Mouse (Mus musculus) spleen, adult 18-20 months (tissue): ENCODE results near the gene Fgd6.

ENCODE experiments used
- DNase-seq, 2 experiments: peaks; one replicate each; pipeline ENCODE4 v3.0.0; 2022; ENCODE audit warnings: mixed read lengths in 2 of 2

The Fgd6 gene

DNA sequence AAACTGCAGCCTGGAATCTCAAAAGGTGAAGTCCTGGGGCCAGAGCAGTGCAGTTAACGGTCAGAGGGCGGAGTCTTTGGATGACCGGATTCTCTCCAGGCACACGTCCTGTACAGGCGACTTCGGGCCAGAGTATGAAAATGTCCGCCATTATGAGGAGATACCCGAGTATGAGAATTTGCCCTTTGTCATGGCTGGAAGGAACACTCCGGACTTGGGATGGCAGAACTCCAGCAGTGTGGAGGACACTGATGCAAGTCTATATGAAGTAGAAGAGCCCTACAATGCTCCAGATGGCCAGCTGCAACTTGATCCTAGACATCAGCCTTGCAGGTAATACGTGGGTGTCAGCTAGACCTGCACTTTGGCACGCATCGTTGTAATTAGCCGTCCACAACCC is 9.5 kb downstream of the Fgd6 start:
- no peak for DNase-seq

GRCm38 (mm10) chr10:94047024-94047423 is 11.2 kb downstream of the Fgd6 start:
- DNase-seq, result no peak

DNA sequence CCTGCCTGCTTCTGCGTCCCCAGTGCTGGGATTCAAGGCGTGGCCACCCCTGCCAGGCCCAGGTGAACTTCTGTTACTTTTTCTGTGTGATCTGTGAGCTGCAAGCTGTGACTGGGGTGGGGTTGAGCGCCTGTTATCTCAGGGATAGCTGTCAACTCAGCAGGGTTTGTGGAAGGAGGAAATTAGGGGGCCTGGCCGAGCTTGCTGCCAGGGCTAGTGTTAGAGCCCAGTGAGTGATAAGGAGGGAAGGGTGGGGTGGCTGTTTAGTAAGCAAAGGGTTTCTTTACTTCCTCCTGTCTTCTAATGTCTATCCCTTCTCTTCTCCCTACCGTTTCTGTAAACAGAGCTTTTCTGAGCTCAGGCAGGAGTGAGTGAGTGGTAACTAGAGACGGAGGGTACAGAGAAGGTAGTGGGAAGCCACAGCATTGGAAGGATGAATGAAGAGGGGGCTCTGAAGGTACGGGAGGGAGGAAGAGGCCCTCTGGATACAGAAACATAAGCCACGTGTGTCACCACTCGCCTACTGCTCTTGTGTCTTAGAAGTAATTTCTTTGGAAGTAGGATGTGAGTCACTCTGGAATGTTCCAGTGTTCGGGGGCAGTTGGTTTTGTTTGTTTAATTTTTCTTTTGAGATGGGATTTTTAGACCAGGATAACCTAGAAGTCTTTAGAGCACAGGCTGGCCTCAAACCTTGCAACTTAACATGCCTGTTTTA is 12.2 kb downstream of the Fgd6 start:
- DNase-seq, result no peak

DNA sequence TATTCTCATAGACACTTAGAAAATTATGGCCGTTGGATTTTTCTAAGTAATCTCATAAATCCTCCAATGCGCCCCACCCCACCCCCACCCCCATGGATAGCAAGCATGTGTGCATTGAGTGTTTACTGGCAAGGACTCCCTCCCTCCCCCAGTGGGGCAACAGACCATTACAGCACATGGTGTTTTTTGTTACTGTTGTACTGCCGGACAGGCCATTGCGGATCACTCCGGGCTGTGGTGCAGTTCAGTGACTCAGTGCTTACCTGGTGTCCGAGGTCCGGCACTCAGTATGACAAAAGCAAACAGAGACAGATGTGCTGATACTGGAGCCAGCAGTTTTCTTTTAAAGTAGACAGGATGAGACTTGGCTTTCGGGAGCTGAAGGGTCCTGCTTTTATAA is 13.3 kb downstream of the Fgd6 start:
- no peak for DNase-seq

GRCm38 (mm10) chr10:94050736-94051135 is 14.9 kb downstream of the Fgd6 start:
- DNase-seq, result no peak

DNA sequence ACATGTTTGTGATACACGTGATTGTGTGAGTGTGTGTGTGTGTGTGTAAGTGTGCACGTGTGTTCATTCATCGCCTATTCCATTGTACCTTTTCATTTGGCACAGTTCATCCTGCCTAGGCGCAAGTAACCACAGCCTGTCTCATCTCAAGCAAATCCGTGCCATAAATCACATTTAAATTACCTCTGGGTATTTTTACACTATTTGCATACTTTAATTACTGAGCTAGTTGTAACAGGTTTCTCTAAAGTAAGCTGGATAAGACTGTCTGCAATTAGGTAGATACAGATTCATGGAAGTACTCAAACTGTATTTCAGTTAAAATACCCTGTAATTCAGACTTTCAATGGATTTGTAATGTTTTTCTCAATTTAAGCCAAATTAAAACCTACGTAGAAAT is 20.7 kb downstream of the Fgd6 start:
- DNase-seq, result no peak

DNA sequence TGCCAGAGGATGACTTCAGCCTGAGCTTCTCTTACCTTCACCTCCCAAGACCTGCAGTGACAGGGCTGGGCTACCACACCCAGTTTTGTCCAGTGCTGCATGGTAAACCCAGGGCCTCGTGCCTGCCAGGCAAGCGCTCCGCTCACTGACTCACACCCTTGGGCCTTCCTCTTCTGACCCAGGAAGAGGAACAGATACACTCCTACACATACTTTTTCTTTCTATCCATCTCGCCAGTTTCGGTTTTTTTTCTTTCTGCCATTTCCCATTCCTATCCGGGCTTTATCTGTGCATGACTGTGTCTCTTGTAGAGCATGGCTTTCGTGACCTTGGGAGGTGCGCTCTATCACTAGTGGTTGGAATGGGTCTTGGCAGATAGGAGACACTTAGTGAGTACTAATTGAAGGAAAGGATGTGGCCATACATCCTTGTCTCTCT is 23.8 kb downstream of the Fgd6 start:
- DNase-seq, result no peak

GRCm38 (mm10) chr10:94060190-94060589 is 24.4 kb downstream of the Fgd6 start:
- DNase-seq, result no peak

- no peak for DNase-seq
These were observed 26.6 kb downstream of the Fgd6 start for GRCm38 (mm10) chr10:94062357-94062756.

GRCm38 (mm10) chr10:94066896-94067295 is 31.1 kb downstream of the Fgd6 start:
- DNase-seq, result no peak

GRCm38 (mm10) chr10:94068701-94069100 is 32.9 kb downstream of the Fgd6 start:
- no peak for DNase-seq

DNA sequence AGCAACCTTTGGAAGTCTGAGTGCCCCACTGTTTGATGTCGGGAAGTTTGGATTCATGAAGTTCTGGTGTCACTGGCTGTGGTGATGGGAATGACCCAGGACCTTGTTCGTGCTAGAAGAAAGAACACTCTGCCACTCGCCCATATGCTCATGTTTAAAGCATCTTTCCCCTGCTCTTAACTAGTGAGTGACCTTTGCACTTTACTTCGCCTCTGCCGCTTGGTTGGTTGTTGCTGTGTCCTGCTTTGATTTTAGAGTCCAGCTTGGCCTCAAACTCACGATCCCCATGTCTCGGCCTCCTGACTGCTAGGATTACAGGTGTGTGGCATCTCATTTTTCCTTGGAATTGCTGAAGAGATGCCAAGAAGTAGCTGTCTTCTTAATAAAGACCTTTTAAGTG is 35.8 kb downstream of the Fgd6 start:
- no peak for DNase-seq

GRCm38 (mm10) chr10:94072261-94072915 is 36.6 kb downstream of the Fgd6 start:
- no peak for DNase-seq

GRCm38 (mm10) chr10:94072916-94073465 is 37.2 kb downstream of the Fgd6 start:
- DNase-seq, result no peak

- no peak for DNase-seq
These were observed 41.4 kb downstream of the Fgd6 start for GRCm38 (mm10) chr10:94076966-94077825.

DNA sequence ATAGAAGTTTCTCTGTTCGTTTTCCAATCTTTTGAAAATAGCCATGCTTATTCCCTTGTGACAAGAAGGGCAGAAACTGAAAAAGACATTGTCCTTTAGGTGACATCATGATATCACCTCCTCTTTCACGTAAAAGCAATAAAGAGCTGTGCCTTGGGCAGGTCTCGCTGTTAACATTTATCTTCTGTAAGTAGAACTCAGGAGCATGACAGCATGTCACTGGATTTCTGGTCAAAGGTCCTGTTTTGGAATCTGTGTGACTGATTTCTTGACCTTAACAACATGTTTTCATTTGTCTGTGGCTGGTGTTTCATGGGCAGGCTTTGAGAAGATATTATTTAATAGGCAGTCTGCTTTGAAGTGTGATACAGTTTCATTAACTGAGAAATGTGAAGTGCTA is 44.9 kb downstream of the Fgd6 start:
- no peak for DNase-seq

- DNase-seq, result no peak
These were observed 46.4 kb downstream of the Fgd6 start for GRCm38 (mm10) chr10:94082040-94082734.

- DNase-seq, result no peak
These were observed 50.5 kb downstream of the Fgd6 start for GRCm38 (mm10) chr10:94086315-94086714.

DNA sequence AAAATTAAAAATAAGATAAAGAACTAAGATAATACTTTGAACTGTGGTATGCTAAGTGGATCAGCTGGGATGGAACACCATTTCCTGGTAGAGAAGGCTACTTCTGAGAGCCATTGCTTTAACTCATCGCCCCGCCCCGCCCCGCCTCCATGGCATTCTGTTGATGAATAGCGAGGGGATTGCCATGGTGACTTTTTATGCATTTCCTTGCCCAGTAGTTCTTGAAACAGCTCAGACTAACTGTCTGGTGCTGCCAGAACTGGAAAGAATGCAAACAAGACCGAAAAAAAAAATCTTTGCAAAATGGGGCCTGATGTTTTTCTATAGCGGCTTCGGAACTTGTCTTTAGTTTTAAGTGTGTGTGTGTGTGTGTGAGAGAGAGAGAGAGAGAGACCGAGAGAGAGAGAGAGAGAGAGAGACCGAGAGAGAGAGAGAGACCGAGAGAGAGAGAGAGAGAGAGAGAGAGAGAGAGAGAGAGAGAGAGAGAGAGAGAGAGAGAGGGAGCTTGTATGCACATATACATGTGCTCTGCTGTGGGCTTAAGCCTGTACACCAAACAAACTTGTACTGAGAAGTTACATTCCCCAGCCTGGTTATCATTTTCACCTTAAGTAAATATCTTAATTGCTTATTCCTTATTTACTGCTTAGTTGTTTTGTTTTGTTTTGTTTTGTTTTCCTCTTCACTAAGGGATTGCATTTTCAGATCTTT is 51.7 kb downstream of the Fgd6 start:
- DNase-seq, result no peak

DNA sequence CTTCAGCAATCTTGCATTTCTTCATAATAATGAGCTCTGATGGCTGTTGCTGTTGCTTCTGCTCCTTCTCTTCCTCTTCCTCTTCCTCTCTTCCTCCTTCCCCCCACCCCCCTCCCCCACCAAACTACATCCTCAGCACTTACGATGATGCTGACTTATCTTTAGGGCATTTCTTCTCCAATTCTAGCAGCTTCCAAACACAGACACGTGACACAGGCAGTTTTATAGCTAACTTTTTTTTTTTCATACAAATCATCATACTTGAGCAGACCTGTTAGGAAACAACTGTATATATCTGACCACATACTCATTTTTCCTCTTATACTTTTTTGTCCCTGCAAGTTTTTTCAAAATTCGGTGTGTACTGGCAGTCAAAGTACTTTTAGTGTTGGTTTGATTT is 54.2 kb downstream of the Fgd6 start:
- no peak for DNase-seq

- no peak for DNase-seq
These were observed 57.7 kb downstream of the Fgd6 start for GRCm38 (mm10) chr10:94093534-94093933.
